ENCODE assay signal across 19 mouse cellular contexts in genomic region chr2:151956500-151957137, GRCm38 (mm10). TPM values are rescaled to one million over a fixed set of nuclear protein-coding genes. Genes with fewer than 3 reads are reported as not detected.
DNase-seq lines count a peak whose midpoint lies in the region; ATAC-seq and TF ChIP-seq lines count a peak whose summit lies in the region.
"Had no signal": no experiment of that assay in that cellular context is flagged by ENCODE, and none has a peak within 500 bp of the region (broad histone marks: within the 10 kb centered on the region; RNA-seq: fewer than 3 reads in every experiment).

No protein-coding gene starts in this region.

- H3K4me2 ChIP-seq in forebrain, embryonic 14.5 days (ENCODE audit: low read length): no peak overlapping the region
- H3K4me2 ChIP-seq in forebrain, embryonic 13.5 days: no peak overlapping the region
- H3K4me2 ChIP-seq: liver, embryonic 15.5 days had no signal

- H3K4me3 ChIP-seq in forebrain, embryonic 14.5 days (ENCODE audit: low read depth, low read length): no peak overlapping the region
- H3K4me3 ChIP-seq in forebrain, embryonic 13.5 days: no peak overlapping the region
- H3K4me3 ChIP-seq: liver, embryonic 15.5 days; megakaryocyte, embryonic 14.5 days had no signal

- 63% methylated on average over 4 of the region's 4 CpGs for WGBS in forebrain, embryonic 14.5 days
- 76% methylated on average over 4 of the region's 4 CpGs for WGBS in forebrain, embryonic 13.5 days

- H3K27ac ChIP-seq in forebrain, embryonic 14.5 days (ENCODE audit: low read depth, low read length): no peak overlapping the region
- H3K27ac ChIP-seq in forebrain, embryonic 13.5 days: no peak overlapping the region
- H3K27ac ChIP-seq: liver, embryonic 15.5 days had no signal

- no peak for DNase-seq in forebrain, embryonic 14.5 days (ENCODE audit: low spot score)
- peak; percentile 31 for DNase-seq in lung, postnatal 10 days
- no peak for DNase-seq in lung, postnatal 4 days
- DNase-seq in 3T3-L1 (ENCODE audit: low read depth, low spot score) (peak; percentile 79), Patski (ENCODE audit: low read depth, low spot score) (no peak)
- no peak for DNase-seq in left cerebral cortex, postnatal 36 days (ENCODE audit: low spot score in 2 of 2)
- no peak for DNase-seq in ovary, postnatal 36 days (ENCODE audit: low spot score)
- DNase-seq: cerebellum, adult 11 months; cerebellum, postnatal 36 days; gastrocnemius, postnatal 25 days; heart, postnatal 14 days; kidney, adult 9 months; kidney, postnatal 36 days; thymus, postnatal 14 days had no signal

- in situ Hi-C loops in Patski (cut with MboI; ENCODE audit: low pct_unique_long_range_greater_than_20kb): no loop called here

- ATAC-seq in forebrain, embryonic 14.5 days: peak; percentile 28; the same call in 1 of the 2 replicates
- ATAC-seq in forebrain, embryonic 13.5 days: no peak
- peak; percentile 11 for ATAC-seq in Patski
- ATAC-seq: lung, postnatal 0 days had no signal

- H3K36me3 ChIP-seq in forebrain, embryonic 14.5 days (ENCODE audit: control insufficient read depth, insufficient read depth, low read length): no peaks in the 10 kb centered on the region
- H3K36me3 ChIP-seq in forebrain, embryonic 13.5 days (ENCODE audit: poor library complexity, severe bottlenecking): no peaks in the 10 kb centered on the region
- H3K36me3 ChIP-seq: liver, embryonic 15.5 days had no signal

- CTCF ChIA-PET in Patski (lab: Charles Lee): no interaction called here

- H3K9me3 ChIP-seq in forebrain, embryonic 14.5 days (replicated peaks; ENCODE audit: control insufficient read depth, low read length): no peaks in the 10 kb centered on the region
- no peaks in the 10 kb centered on the region for H3K9me3 ChIP-seq in forebrain, embryonic 13.5 days (replicated peaks)
- H3K9me3 ChIP-seq: liver, embryonic 15.5 days; megakaryocyte, embryonic 14.5 days had no signal

- no peaks in the 10 kb centered on the region for H3K27me3 ChIP-seq in forebrain, embryonic 14.5 days (replicated peaks; ENCODE audit: control insufficient read depth, insufficient read depth, low read length)
- H3K27me3 ChIP-seq in forebrain, embryonic 13.5 days: no peaks in the 10 kb centered on the region
- no peaks in the 10 kb centered on the region for H3K27me3 ChIP-seq in Patski
- H3K27me3 ChIP-seq: liver, embryonic 15.5 days had no signal

- H3K9ac ChIP-seq in forebrain, embryonic 14.5 days (ENCODE audit: low read length): no peak overlapping the region
- H3K9ac ChIP-seq in forebrain, embryonic 13.5 days: no peak overlapping the region
- H3K9ac ChIP-seq: liver, embryonic 15.5 days had no signal

- intact Hi-C loops in left cerebral cortex, postnatal 36 days (cut with DNase I): no loop called here

- POLR2A ChIA-PET in Patski (lab: Charles Lee): no interaction called here

- no peak for TF ChIP-seq CTCF in Patski (IDR thresholded peaks at IDR 0.05)

- peaks cover 5% of the 10 kb centered on the region for H3K4me1 ChIP-seq in forebrain, embryonic 14.5 days (ENCODE audit: control insufficient read depth, insufficient read depth, low read length)
- peaks cover 12% of the 10 kb centered on the region for H3K4me1 ChIP-seq in forebrain, embryonic 13.5 days
- H3K4me1 ChIP-seq: megakaryocyte, embryonic 14.5 days had no signal

RNA-seq across cellular contexts. Expression of gene Fam110a, which starts 23.4 kb away (rescaled TPM):
- polyA plus RNA-seq in forebrain, embryonic 14.5 days (2014; fragmentation: Nextera tagmentation; extraction: Ambion mirVana): 64.5 and 68.8 TPM in 2 replicates
- polyA plus RNA-seq in forebrain, embryonic 13.5 days (2015; fragmentation: Nextera tagmentation; extraction: Ambion mirVana): 88.9 and 99.0 TPM in 2 replicates
- 34.6 TPM for polyA plus RNA-seq in Patski (2021)
- 1 to 10 TPM; 7.5 to 8.9 TPM for total RNA-seq in left cerebral cortex, postnatal 36 days (2021)

RNA-seq across cellular contexts. Expression of gene Slc52a3, which starts 39.7 kb away (rescaled TPM):
- 0.72 and 1.1 TPM in 2 replicates for polyA plus RNA-seq in forebrain, embryonic 14.5 days (2014; fragmentation: Nextera tagmentation; extraction: Ambion mirVana)
- 0.71 and 0.87 TPM in 2 replicates for polyA plus RNA-seq in forebrain, embryonic 13.5 days (2015; fragmentation: Nextera tagmentation; extraction: Ambion mirVana)
- 0.03 TPM for polyA plus RNA-seq in Patski (2021)
- total RNA-seq in left cerebral cortex, postnatal 36 days (2021): 1 to 10 TPM; 2.2 to 3.2 TPM

RNA-seq across cellular contexts. Expression of gene Angpt4, which starts 45.6 kb away (rescaled TPM):
- 0.21 TPM in 1 of 2 replicates, not detected in the other for polyA plus RNA-seq in forebrain, embryonic 14.5 days (2014; fragmentation: Nextera tagmentation; extraction: Ambion mirVana)
- not detected in 2 replicates for polyA plus RNA-seq in forebrain, embryonic 13.5 days (2015; fragmentation: Nextera tagmentation; extraction: Ambion mirVana)
- polyA plus RNA-seq in Patski (2021): 44.3 TPM
- total RNA-seq in left cerebral cortex, postnatal 36 days (2021): under 1 TPM in 1 of 2 experiments, not detected in 1; 0.16 TPM
- total RNA-seq: layer of hippocampus, postnatal 10 days had no signal
- polyA plus RNA-seq: liver, embryonic 15.5 days had no signal

Comparison
In these comparisons a context has a peak if more than half of its experiments do, and no peak if none do; other contexts are left out.
1. DNase-seq: peak in lung, postnatal 10 days (single experiment) and 3T3-L1 (single experiment); none in forebrain, embryonic 14.5 days (single experiment), lung, postnatal 4 days (0 of 2), Patski (single experiment), left cerebral cortex, postnatal 36 days (0 of 2) and ovary, postnatal 36 days (single experiment).
2. RNA of gene Angpt4, which starts 45.6 kb away (polyA plus RNA-seq): 44.3 TPM in Patski (single experiment); 0.21 TPM in forebrain, embryonic 14.5 days and not detected in forebrain, embryonic 13.5 days; every median in the first group is over 10 times any median in the second.